Mouse (Mus musculus) kidney, embryonic 14.5 days (tissue): ENCODE results near the gene Sertad2. TPM values are rescaled to one million over a fixed set of nuclear protein-coding genes. Genes with fewer than 3 reads are reported as not detected.

ENCODE experiments used
- ATAC-seq: fragments of 200-750 bp; cut with Nextera tagmentation; 2 replicates; pipeline ENCODE4 v1.8.0; 2017; ENCODE audit warnings: moderate number of reproducible peaks, mild to moderate bottlenecking, moderate TSS enrichment, moderate library complexity; ENCODE audit not compliant: low FRiP score, low TSS enrichment
- H3K27ac ChIP-seq: fragments of 300-500 bp; sonication (generic); 2 replicates; pipeline ENCODE4 v1.5.1; 2014; ENCODE audit warnings: low read depth, mild to moderate bottlenecking, low read length, moderate library complexity, mixed read lengths
- H3K27me3 ChIP-seq: fragments of 300-500 bp; sonication (generic); 2 replicates; pipeline ENCODE4 v1.6.1; 2014; ENCODE audit warnings: mild to moderate bottlenecking, low read length; ENCODE audit not compliant: control insufficient read depth, insufficient read depth
- H3K36me3 ChIP-seq: fragments of 300-500 bp; sonication (generic); 2 replicates; pipeline ENCODE4 v1.6.1; 2014; ENCODE audit warnings: low read length, mixed read lengths; ENCODE audit not compliant: control insufficient read depth, insufficient read depth
- H3K4me1 ChIP-seq: fragments of 300-500 bp; sonication (generic); 2 replicates; pipeline ENCODE4 v1.6.1; 2014; ENCODE audit warnings: low read length, mixed read lengths; ENCODE audit not compliant: control insufficient read depth, insufficient read depth
- H3K4me2 ChIP-seq: fragments of 300-500 bp; sonication (generic); replicated peaks from 2 replicates; pipeline ENCODE4 v1.6.1; 2014; ENCODE audit warnings: low read depth, mild to moderate bottlenecking, low read length
- H3K4me3 ChIP-seq: fragments of 300-500 bp; sonication (generic); 2 replicates; pipeline ENCODE4 v1.5.1; 2014; ENCODE audit warnings: mild to moderate bottlenecking, low read length
- H3K9ac ChIP-seq: fragments of 300-500 bp; sonication (generic); 2 replicates; pipeline ENCODE4 v1.6.1; 2014; ENCODE audit warnings: low read depth, mild to moderate bottlenecking, low read length, moderate library complexity
- H3K9me3 ChIP-seq: fragments of 300-500 bp; sonication (generic); 2 replicates; pipeline ENCODE4 v1.6.1; 2016; ENCODE audit warnings: low read length; ENCODE audit not compliant: control insufficient read depth
- WGBS: fragments of 180-500 bp; shearing (Covaris S2); extraction: QIAGEN DNeasy Blood & Tissue Kit; methylation state at CpG from one replicate; pipeline ENCODE4 v1.1.7; 2014; 5-methylcytosine and 5-hydroxymethylcytosine counted together
- polyA plus RNA-seq: library from polyadenylated mRNA; unstranded; fragments of >200 nt; fragmentation: Nextera tagmentation; extraction: Ambion mirVana; gene quantifications from 2 replicates; pipeline ENCODE4 v1.2.1, GENCODE M21; 2014

Sertad2 gene
- polyA plus RNA-seq, 1 experiment from 2014 or later: 34.9 TPM

DNA sequence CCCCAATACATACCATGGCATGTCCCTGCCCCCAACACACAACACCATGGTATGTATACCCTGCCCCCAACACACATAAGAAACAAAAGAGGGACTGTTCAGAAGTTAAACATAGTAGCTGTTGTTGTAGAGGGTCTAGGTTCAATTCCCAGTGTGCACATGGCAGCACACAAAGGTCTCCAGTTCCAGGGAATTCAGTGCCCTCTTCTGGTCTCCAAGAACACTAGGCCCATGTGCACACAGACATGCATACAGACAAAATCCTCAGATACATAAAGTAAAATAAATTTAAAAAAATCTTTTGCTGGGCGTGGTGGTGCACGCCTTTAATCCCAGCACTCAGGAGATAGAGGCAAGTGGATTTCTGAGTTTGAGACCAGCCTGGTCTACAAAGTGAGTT, 39.7 kb downstream of the Sertad2 start:
- no peak for ATAC-seq
- H3K4me1 ChIP-seq: no peaks in the 10 kb centered on the region
- WGBS: 97% methylated on average over 2 of the region's 2 CpGs

DNA sequence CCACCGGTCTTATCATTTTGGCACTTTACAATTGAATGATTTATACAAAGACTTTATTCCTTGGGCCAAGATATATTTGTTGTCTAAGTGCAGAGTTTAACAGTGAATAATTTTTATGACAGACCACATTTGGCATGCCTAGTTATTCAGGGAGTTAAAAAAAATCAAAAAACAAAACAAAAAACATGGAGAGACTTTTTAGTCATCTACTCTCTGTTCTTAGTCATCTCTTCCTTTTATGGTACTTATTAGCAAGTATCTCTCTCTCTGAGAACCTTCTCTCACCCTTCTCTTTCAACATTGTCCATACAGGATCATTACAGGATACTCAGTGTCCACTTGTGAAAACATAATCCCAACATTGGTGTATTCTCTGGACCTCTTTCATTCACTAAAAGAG, 42.2 kb downstream of the Sertad2 start:
- H3K4me1 ChIP-seq: no peaks in the 10 kb centered on the region
- H3K36me3 ChIP-seq: no peaks in the 10 kb centered on the region
- H3K4me3 ChIP-seq: no peak overlapping the region
- no peaks in the 10 kb centered on the region for H3K27me3 ChIP-seq
- H3K27ac ChIP-seq: no peak overlapping the region
- H3K4me2 ChIP-seq: no peak overlapping the region
- H3K9me3 ChIP-seq: no peaks in the 10 kb centered on the region
- WGBS: 48% methylated on average over 1 of the region's 1 CpGs
- no peak for ATAC-seq
- H3K9ac ChIP-seq: no peak overlapping the region

More for the DNA sequence above, 39.7 kb downstream of the Sertad2 start:
- H3K27ac ChIP-seq: no peak overlapping the region
- no peak overlapping the region for H3K4me2 ChIP-seq
- H3K9ac ChIP-seq: no peak overlapping the region
- H3K9me3 ChIP-seq: no peaks in the 10 kb centered on the region
- H3K27me3 ChIP-seq: no peaks in the 10 kb centered on the region
- no peak overlapping the region for H3K4me3 ChIP-seq
- H3K36me3 ChIP-seq: no peaks in the 10 kb centered on the region

DNA sequence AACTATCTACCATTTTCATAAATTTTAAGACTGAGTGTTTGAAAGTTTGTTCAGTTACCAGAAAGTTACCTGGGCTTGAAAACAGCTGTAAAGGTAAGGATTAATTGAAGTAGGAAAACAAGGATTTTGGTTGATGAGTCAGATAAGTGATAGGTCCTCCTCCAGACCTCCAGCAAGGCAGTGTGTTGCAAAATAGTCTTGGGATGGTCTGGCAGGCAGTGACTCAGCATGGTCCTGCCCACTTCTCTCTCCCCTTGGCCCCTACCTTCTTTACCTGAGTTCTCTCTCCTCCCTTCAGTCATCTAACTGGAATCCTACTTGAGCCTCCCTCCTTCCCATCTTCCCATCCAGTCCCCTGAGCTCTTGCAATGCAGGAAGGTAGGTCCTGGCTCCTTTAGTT, 43.1 kb downstream of the Sertad2 start:
- no peaks in the 10 kb centered on the region for H3K4me1 ChIP-seq
- no peak overlapping the region for H3K9ac ChIP-seq
- no peak for ATAC-seq
- no peak overlapping the region for H3K4me2 ChIP-seq
- H3K27me3 ChIP-seq: no peaks in the 10 kb centered on the region
- H3K4me3 ChIP-seq: no peak overlapping the region
- no peaks in the 10 kb centered on the region for H3K36me3 ChIP-seq
- H3K9me3 ChIP-seq: no peaks in the 10 kb centered on the region
- no peak overlapping the region for H3K27ac ChIP-seq

DNA sequence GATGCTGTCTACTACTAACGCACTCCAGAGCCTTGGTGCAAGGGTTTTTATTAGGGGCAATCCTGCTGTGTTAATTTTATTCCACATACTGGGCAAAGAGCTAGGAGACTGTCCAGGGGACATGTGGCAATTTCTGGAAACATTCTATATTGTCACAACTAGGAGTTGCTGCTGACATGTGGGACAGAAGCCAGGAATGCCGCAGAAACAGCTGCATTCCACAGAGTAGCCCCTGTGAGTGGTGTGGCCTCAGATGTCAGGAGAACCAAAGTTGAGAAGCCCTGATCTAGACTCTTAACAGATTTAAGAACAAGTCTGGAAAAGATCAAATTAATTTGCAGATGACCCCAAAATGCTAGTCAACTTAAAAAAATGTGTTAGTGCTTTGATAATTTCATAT, 46.3 kb downstream of the Sertad2 start:
- no peaks in the 10 kb centered on the region for H3K36me3 ChIP-seq
- peaks cover 3% of the 10 kb centered on the region; the same call in 1 of the 2 replicates for H3K4me1 ChIP-seq
- no peak for ATAC-seq
- no peaks in the 10 kb centered on the region for H3K27me3 ChIP-seq
- no peak overlapping the region for H3K9ac ChIP-seq
- 53% methylated on average over 2 of the region's 2 CpGs for WGBS
- no peak overlapping the region for H3K4me3 ChIP-seq
- H3K27ac ChIP-seq: no peak overlapping the region
- no peaks in the 10 kb centered on the region for H3K9me3 ChIP-seq
- H3K4me2 ChIP-seq: no peak overlapping the region

DNA sequence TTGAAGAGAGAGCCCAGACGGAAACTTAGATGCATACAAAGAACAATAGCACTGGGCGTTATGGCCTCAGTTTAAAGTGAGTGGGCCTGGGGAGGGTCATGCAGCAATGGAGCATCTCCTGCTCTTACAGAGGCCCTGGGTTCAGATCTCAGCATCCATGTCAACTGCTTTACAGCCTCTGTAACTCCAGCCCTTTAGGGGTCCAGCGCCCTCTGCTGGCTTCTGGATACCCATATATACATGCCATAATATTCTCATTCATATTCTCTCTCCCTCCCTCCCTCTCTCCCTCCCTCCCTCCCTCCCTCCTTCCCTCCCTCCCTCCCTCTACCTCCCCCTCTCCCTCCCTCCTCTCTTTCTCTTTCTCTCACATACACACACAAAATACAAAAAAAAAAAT, 49.0 kb downstream of the Sertad2 start:
- H3K4me2 ChIP-seq: no peak overlapping the region
- 77% methylated on average over 3 of the region's 3 CpGs for whole genome bisulfite sequencing
- no peaks in the 10 kb centered on the region for H3K27me3 ChIP-seq
- H3K4me3 ChIP-seq: no peak overlapping the region
- no peak overlapping the region for H3K9ac ChIP-seq
- no peaks in the 10 kb centered on the region for H3K9me3 ChIP-seq
- no peaks in the 10 kb centered on the region for H3K36me3 ChIP-seq
- ATAC-seq: no peak
- H3K27ac ChIP-seq: no peak overlapping the region
- peaks cover 6% of the 10 kb centered on the region; the same call in 1 of the 2 replicates for H3K4me1 ChIP-seq

DNA sequence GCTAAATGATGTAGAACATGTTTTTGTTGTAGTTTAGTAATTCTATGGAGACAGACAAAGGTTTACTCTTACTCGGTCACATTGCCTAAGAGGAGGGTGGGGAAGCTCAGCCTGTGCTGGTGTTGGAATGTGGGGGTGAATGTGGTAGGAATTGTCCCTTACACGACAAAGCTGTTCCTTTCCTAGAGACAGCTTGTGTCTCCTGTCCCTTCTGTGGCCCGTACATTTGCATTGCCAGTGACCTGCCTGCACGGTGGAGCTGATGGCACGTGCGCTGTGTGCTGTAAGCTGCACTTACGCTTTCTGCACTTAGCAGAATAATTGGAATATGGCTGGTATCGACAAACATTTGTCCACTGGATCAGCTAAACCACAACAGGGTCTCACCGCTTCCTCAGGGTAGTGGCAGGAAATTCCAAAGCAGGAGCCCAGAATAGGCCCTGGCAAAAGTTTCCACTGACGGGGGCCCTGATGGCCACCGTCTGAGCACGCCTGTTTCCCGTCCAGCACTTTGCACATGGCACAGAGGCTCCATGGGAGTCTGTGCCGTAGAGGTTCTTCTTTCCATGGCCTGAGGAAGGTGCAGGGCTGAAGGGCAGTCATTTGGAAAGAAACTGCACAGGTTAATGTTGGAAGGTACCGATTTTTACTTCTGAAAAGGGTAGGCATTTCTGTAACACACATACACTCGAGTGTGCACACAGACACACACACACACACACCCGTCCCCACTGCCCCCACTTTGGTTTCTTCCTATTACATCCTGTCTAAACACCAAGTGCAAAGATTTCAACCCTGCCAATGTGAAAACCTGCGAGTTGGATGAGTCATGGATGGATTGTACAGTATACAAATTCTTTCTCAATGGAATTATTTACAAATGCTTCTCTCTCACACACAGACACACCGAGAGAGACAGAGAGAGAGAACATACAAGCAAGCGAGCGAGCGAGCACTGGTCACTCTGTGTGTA, 51.5 kb downstream of the Sertad2 start:
- no peak for ATAC-seq
- Histone ChIP-seq H3K9me3 (no peaks in the 10 kb centered on the region), H3K9ac (no peak overlapping the region), H3K36me3 (no peaks in the 10 kb centered on the region), H3K4me3 (no peak overlapping the region), H3K27me3 (no peaks in the 10 kb centered on the region), H3K4me1 (peaks cover 6% of the 10 kb centered on the region; the same call in 1 of the 2 replicates), H3K4me2 (no peak overlapping the region), H3K27ac (no peak overlapping the region)
- 78% methylated on average over 22 of the region's 22 CpGs for WGBS

DNA sequence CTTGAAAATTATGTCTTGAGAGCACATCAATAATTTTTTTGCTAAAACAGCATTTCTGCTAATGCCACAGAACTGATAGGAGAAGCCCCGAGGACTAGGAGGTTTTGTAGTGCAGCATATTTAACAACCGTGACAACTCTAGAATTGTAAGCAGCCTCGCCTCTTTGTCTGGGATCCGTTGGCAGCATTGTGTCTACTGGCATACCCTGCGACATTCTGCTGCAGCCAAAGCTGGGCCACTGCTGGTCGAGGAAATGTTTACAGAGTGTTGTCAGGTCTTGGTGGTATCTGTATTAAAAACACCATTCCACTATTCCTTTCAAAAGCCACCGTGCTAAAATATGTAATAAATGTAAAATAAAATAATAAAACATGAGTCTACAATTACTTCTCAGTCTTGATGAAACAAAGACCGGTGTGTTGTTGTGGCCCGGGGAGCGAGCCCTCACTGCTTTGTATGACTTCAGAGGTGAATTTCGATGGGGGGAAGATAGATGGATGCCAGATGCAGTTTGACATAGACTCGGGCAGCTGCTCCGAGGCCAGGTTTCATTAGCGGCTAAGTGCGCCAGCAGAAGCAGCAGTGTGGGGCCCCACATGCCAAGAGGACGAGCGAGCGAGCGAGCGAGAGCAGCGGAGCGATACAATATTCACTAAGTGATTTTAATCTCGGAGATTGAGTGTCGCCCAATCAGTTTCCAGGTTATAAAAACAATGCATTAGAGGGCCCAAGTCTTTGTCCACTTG, 60.2 kb downstream of the Sertad2 start:
- H3K4me1 ChIP-seq: no peaks in the 10 kb centered on the region
- H3K4me2 ChIP-seq: peak overlapping the region; percentile 25; the same call in 1 of the 2 replicates
- H3K27me3 ChIP-seq: no peaks in the 10 kb centered on the region
- H3K4me3 ChIP-seq: no peak overlapping the region
- no peak overlapping the region for H3K9ac ChIP-seq
- no peak overlapping the region for H3K27ac ChIP-seq
- 57% methylated on average over 24 of the region's 24 CpGs for WGBS
- no peaks in the 10 kb centered on the region for H3K36me3 ChIP-seq
- no peaks in the 10 kb centered on the region for H3K9me3 ChIP-seq
- ATAC-seq: no peak

DNA sequence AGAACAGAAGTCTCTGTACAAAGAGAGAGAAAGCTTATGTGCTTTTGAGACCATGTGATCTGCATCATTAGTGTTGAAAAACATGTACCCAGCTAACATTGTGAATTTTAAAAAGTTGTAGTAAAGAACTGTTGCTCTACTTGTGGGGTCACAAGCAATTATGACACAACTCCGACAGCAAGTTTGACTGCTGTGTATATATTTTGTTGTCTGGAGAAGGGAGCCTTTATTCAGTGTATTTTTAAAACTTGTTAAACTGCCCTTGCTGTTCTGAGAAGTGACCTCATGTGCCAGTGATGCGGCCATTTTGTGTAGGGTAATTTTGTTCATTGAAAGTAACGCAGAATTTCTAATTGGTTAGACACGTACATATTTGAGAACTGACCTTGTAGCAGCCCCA, 61.1 kb downstream of the Sertad2 start:
- no peaks in the 10 kb centered on the region for H3K36me3 ChIP-seq
- no peaks in the 10 kb centered on the region for H3K4me1 ChIP-seq
- H3K27me3 ChIP-seq: no peaks in the 10 kb centered on the region
- H3K27ac ChIP-seq: no peak overlapping the region
- no peak for ATAC-seq
- H3K9me3 ChIP-seq: no peaks in the 10 kb centered on the region
- no peak overlapping the region for H3K4me2 ChIP-seq
- H3K4me3 ChIP-seq: no peak overlapping the region
- H3K9ac ChIP-seq: no peak overlapping the region
- 87% methylated on average over 4 of the region's 4 CpGs for WGBS

DNA sequence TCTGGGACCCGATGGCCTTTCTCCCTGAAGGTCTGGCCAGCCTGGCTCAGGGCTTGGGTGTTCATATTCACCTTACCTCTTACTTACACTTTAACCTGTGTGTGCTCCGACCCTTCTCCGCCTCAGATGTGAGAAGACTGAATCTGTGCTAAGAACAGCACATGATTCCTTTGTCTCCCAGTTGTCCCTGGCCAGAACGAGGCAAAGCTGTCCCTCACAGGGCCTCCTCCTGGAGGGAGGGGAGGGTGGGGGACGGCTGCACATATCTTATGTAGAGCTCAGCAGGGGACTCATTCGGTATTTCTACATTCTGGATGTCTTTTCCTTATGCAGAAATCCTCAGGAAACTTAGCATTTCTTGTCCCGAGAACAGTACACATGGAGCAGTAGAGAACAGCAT, 62.6 kb downstream of the Sertad2 start:
- H3K9me3 ChIP-seq: no peaks in the 10 kb centered on the region
- H3K36me3 ChIP-seq: no peaks in the 10 kb centered on the region
- H3K27me3 ChIP-seq: no peaks in the 10 kb centered on the region
- H3K4me1 ChIP-seq: no peaks in the 10 kb centered on the region
- H3K27ac ChIP-seq: no peak overlapping the region
- ATAC-seq: no peak
- no peak overlapping the region for H3K4me3 ChIP-seq
- no peak overlapping the region for H3K9ac ChIP-seq
- no peak overlapping the region for H3K4me2 ChIP-seq
- 70% methylated on average over 7 of the region's 7 CpGs for WGBS
